ENCODE assay signal across 11 mouse cellular contexts in the genomic region with DNA sequence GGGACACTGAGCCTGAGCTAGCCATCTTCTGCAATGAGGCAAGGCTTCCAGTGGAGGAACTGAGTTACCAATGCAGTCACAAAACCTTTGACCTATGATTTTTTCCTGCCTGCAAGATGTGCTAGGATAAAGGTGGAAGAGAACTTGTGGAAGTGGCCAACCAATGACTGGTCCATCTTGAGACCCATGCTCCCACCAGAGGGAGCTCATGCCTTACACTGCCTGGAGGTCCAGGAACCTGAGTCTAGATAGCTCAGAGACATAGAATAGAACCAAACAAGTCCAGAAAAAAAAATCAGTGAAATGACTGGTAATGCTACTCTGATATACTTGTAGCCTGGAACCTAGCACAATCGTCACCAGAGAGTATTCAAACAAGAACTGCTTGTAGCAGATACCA.
DNase-seq lines count a peak whose midpoint lies in the region.
"Had no signal": no experiment of that assay in that cellular context is flagged by ENCODE, and none has a peak within 500 bp of the region (broad histone marks: within the 10 kb centered on the region; RNA-seq: fewer than 3 reads in every experiment).

No protein-coding gene starts in this region.

- H3K36me3 ChIP-seq in heart, embryonic 10.5 days, result no peaks in the 10 kb centered on the region
- H3K36me3 ChIP-seq in splenic B cell, adult 2 months (ENCODE audit: control insufficient read depth, insufficient read depth, low read length, poor library complexity, severe bottlenecking), result no peaks in the 10 kb centered on the region
- H3K36me3 ChIP-seq: G1E; limb, embryonic 10.5 days had no signal

- H3K9me3 ChIP-seq in heart, embryonic 10.5 days, result no peaks in the 10 kb centered on the region
- H3K9me3 ChIP-seq: G1E; limb, embryonic 10.5 days had no signal

- no peak overlapping the region for H3K27ac ChIP-seq in heart, embryonic 10.5 days
- H3K27ac ChIP-seq: limb, embryonic 10.5 days had no signal

- intact Hi-C loops in heart, postnatal 10 days (cut with DNase I), result loop anchor here (10.0 kb wide), 1 partner anchor 64 kb away; no protein-coding TSS in a partner anchor

- peak; percentile 8 to 26 for DNase-seq in heart, postnatal 10 days
- no peak for DNase-seq in heart, embryonic 10.5 days (ENCODE audit: low spot score)
- DNase-seq in ovary, postnatal 36 days (ENCODE audit: low spot score), result peak; percentile 5
- no peak for DNase-seq in ovary, adult 18-20 months (ENCODE audit: low spot score)
- DNase-seq in embryo, embryonic 10.5 days (ENCODE audit: low spot score), result peak; percentile 2
- peak; percentile 0 for DNase-seq in splenic B cell, adult 2 months (ENCODE audit: low read depth, low spot score)
- DNase-seq in cerebellum, adult 9-11 months, result no peak
- no peak for DNase-seq in right cerebral cortex, postnatal 14 days
- DNase-seq: cerebellum, adult 18-20 months had no signal

- 58% methylated on average over 1 of the region's 1 CpGs for WGBS in heart, embryonic 10.5 days

- no peak overlapping the region for H3K4me3 ChIP-seq in heart, embryonic 10.5 days
- H3K4me3 ChIP-seq: limb, embryonic 10.5 days had no signal

- no peaks in the 10 kb centered on the region for H3K27me3 ChIP-seq in heart, embryonic 10.5 days (ENCODE audit: insufficient read depth, poor library complexity, severe bottlenecking)
- H3K27me3 ChIP-seq in splenic B cell, adult 2 months (ENCODE audit: control insufficient read depth, insufficient read depth, low read length, poor library complexity, severe bottlenecking), result no peaks in the 10 kb centered on the region

- no peaks in the 10 kb centered on the region for H3K4me1 ChIP-seq in heart, embryonic 10.5 days
- H3K4me1 ChIP-seq: limb, embryonic 10.5 days had no signal

Comparison
In these comparisons a context has a peak if more than half of its experiments do, and no peak if none do; other contexts are left out.
1. DNase-seq: peak in heart, postnatal 10 days (2 of 2), ovary, postnatal 36 days (single experiment), embryo, embryonic 10.5 days (single experiment) and splenic B cell, adult 2 months (single experiment); none in heart, embryonic 10.5 days (single experiment), ovary, adult 18-20 months (single experiment), cerebellum, adult 9-11 months (single experiment) and right cerebral cortex, postnatal 14 days (single experiment).